Comparison of ENCODE assay signal across 8 mouse cellular contexts in genomic region chr15:89178954-89179629, GRCm38 (mm10). TPM values are rescaled to one million over a fixed set of nuclear protein-coding genes. Genes with fewer than 3 reads are reported as not detected.
DNase-seq lines count a peak whose midpoint lies in the region; ATAC-seq and TF ChIP-seq lines count a peak whose summit lies in the region.

No protein-coding gene starts in this region.

- TF ChIP-seq POLR2A in embryonic fibroblast, embryonic 13.5 days (IDR thresholded peaks at IDR 0.05; ENCODE audit: low read depth, low read length) = peak; percentile 73

- peak overlapping the region; percentile 94 for H3K4me2 ChIP-seq in heart, embryonic 15.5 days
- H3K4me2 ChIP-seq in stomach, embryonic 14.5 days (replicated peaks; ENCODE audit: low read depth, low read length) = peak overlapping the region; percentile 61

- no peaks in the 10 kb centered on the region for H3K27me3 ChIP-seq in heart, embryonic 15.5 days
- H3K27me3 ChIP-seq in stomach, embryonic 14.5 days (ENCODE audit: control insufficient read depth, insufficient read depth, low read length) = no peaks in the 10 kb centered on the region

- ATAC-seq in heart, embryonic 15.5 days (replicated peaks; ENCODE audit: insufficient number of reproducible peaks, insufficient read depth, low FRiP score, low read depth) = peak; percentile 61
- ATAC-seq in stomach, embryonic 14.5 days (ENCODE audit: insufficient number of reproducible peaks, insufficient read depth, low FRiP score, low read depth) = peak; percentile 63

- peak overlapping the region; percentile 89 for H3K4me3 ChIP-seq in embryonic fibroblast, embryonic 13.5 days (ENCODE audit: insufficient read depth, low read length)
- H3K4me3 ChIP-seq in heart, embryonic 15.5 days = peak overlapping the region; percentile 79
- H3K4me3 ChIP-seq in stomach, embryonic 14.5 days (ENCODE audit: low read depth, low read length) = peak overlapping the region; percentile 78

- 3% methylated on average over 16 of the region's 16 CpGs for WGBS in heart, embryonic 15.5 days
- 2% methylated on average over 16 of the region's 16 CpGs for WGBS in stomach, embryonic 14.5 days

- H3K9ac ChIP-seq in heart, embryonic 15.5 days = peak overlapping the region; percentile 80
- H3K9ac ChIP-seq in stomach, embryonic 14.5 days (replicated peaks; ENCODE audit: low read depth, low read length) = peak overlapping the region; percentile 87; the same call in 1 of the 2 replicates

- H3K27ac ChIP-seq in embryonic fibroblast, embryonic 13.5 days (ENCODE audit: insufficient read depth, low read length) = peak overlapping the region; percentile 90
- peak overlapping the region; percentile 92 for H3K27ac ChIP-seq in heart, embryonic 15.5 days
- peak overlapping the region; percentile 86; the same call in 1 of the 2 replicates for H3K27ac ChIP-seq in stomach, embryonic 14.5 days (ENCODE audit: low read length)

- no peak for TF ChIP-seq CTCF in embryonic fibroblast, embryonic 13.5 days (IDR thresholded peaks at IDR 0.05; ENCODE audit: borderline replicate concordance, insufficient read depth, low read length)

- H3K36me3 ChIP-seq in heart, embryonic 15.5 days = no peaks in the 10 kb centered on the region
- H3K36me3 ChIP-seq in stomach, embryonic 14.5 days (ENCODE audit: control insufficient read depth, insufficient read depth, low read length) = no peaks in the 10 kb centered on the region

- peak; percentile 95 for DNase-seq in ES-CJ7 (ENCODE audit: low read depth, low spot score)
- DNase-seq in adrenal gland, postnatal 25 days = peak; percentile 81
- peak; percentile 93 for DNase-seq in kidney, postnatal 10 days
- DNase-seq in lung, postnatal 4 days = peak; percentile 85 to 91
- no peak for DNase-seq in natural killer cell, adult 2 months (ENCODE audit: low spot score in 2 of 2)

- no peaks in the 10 kb centered on the region for H3K9me3 ChIP-seq in heart, embryonic 15.5 days (replicated peaks)
- no peaks in the 10 kb centered on the region for H3K9me3 ChIP-seq in stomach, embryonic 14.5 days (ENCODE audit: control insufficient read depth, low read depth, low read length)

- H3K4me1 ChIP-seq in embryonic fibroblast, embryonic 13.5 days (ENCODE audit: control insufficient read depth, insufficient read depth, low read length) = peaks cover 10% of the 10 kb centered on the region
- peaks cover 76% of the 10 kb centered on the region for H3K4me1 ChIP-seq in heart, embryonic 15.5 days (replicated peaks)
- H3K4me1 ChIP-seq in stomach, embryonic 14.5 days (ENCODE audit: control insufficient read depth, insufficient read depth, low read length) = peaks cover 58% of the 10 kb centered on the region

RNA-seq across cellular contexts. Expression of gene Plxnb2, which starts 1.5 kb away (rescaled TPM):
- 121 and 144 TPM in 2 replicates for total RNA-seq in adrenal gland, postnatal 25 days (2021)
- 194 and 237 TPM in 2 replicates for polyA plus RNA-seq in embryonic fibroblast, embryonic 13.5 days (2011; ENCODE audit: insufficient read length, low read depth, missing spikeins)
- polyA plus RNA-seq in heart, embryonic 15.5 days (2015; fragmentation: Nextera tagmentation; extraction: Ambion mirVana) = 76.5 and 109 TPM in 2 replicates
- polyA plus RNA-seq in stomach, embryonic 14.5 days (2014; fragmentation: Nextera tagmentation; extraction: Ambion mirVana) = 146 and 147 TPM in 2 replicates

RNA-seq across cellular contexts. Expression of gene Dennd6b, which starts 17.2 kb away (rescaled TPM):
- total RNA-seq in adrenal gland, postnatal 25 days (2021) = 5.7 and 9.1 TPM in 2 replicates
- 3.1 and 4.2 TPM in 2 replicates for polyA plus RNA-seq in embryonic fibroblast, embryonic 13.5 days (2011; ENCODE audit: insufficient read length, low read depth, missing spikeins)
- 15.3 and 18.2 TPM in 2 replicates for polyA plus RNA-seq in heart, embryonic 15.5 days (2015; fragmentation: Nextera tagmentation; extraction: Ambion mirVana)
- 16.4 and 17.6 TPM in 2 replicates for polyA plus RNA-seq in stomach, embryonic 14.5 days (2014; fragmentation: Nextera tagmentation; extraction: Ambion mirVana)

RNA-seq across cellular contexts. Expression of gene Mapk11, which starts 29.7 kb away (rescaled TPM):
- 4.1 and 6.1 TPM in 2 replicates for total RNA-seq in adrenal gland, postnatal 25 days (2021)
- polyA plus RNA-seq in embryonic fibroblast, embryonic 13.5 days (2011; ENCODE audit: insufficient read length, low read depth, missing spikeins) = 7.3 and 10.8 TPM in 2 replicates
- polyA plus RNA-seq in heart, embryonic 15.5 days (2015; fragmentation: Nextera tagmentation; extraction: Ambion mirVana) = 3.1 and 4.1 TPM in 2 replicates
- polyA plus RNA-seq in stomach, embryonic 14.5 days (2014; fragmentation: Nextera tagmentation; extraction: Ambion mirVana) = 6.5 and 7.9 TPM in 2 replicates

RNA-seq across cellular contexts. Expression of gene Ppp6r2, which starts 32.3 kb away (rescaled TPM):
- 43.3 and 45.8 TPM in 2 replicates for total RNA-seq in adrenal gland, postnatal 25 days (2021)
- polyA plus RNA-seq in embryonic fibroblast, embryonic 13.5 days (2011; ENCODE audit: insufficient read length, low read depth, missing spikeins) = 32.4 and 43.1 TPM in 2 replicates
- 18.6 and 22.7 TPM in 2 replicates for polyA plus RNA-seq in heart, embryonic 15.5 days (2015; fragmentation: Nextera tagmentation; extraction: Ambion mirVana)
- polyA plus RNA-seq in stomach, embryonic 14.5 days (2014; fragmentation: Nextera tagmentation; extraction: Ambion mirVana) = 33.5 and 34.6 TPM in 2 replicates

RNA-seq across cellular contexts. Expression of gene Mapk12, which starts 38.6 kb away (rescaled TPM):
- 8.1 and 11.3 TPM in 2 replicates for total RNA-seq in adrenal gland, postnatal 25 days (2021)
- polyA plus RNA-seq in embryonic fibroblast, embryonic 13.5 days (2011; ENCODE audit: insufficient read length, low read depth, missing spikeins) = 10.1 and 16.4 TPM in 2 replicates
- polyA plus RNA-seq in heart, embryonic 15.5 days (2015; fragmentation: Nextera tagmentation; extraction: Ambion mirVana) = 16.0 and 19.1 TPM in 2 replicates
- polyA plus RNA-seq in stomach, embryonic 14.5 days (2014; fragmentation: Nextera tagmentation; extraction: Ambion mirVana) = 4.4 and 5.2 TPM in 2 replicates

Comparison
In these comparisons a context has a peak if more than half of its experiments do, and no peak if none do; other contexts are left out.
1. DNase-seq: peak in ES-CJ7 (single experiment), adrenal gland, postnatal 25 days (single experiment), kidney, postnatal 10 days (single experiment) and lung, postnatal 4 days (2 of 2); none in natural killer cell, adult 2 months (0 of 2).
2. Peak in every context shown above with its lines, with median percentiles within 50 percentile points of each other: H3K27ac ChIP-seq and H3K4me3 ChIP-seq.